Mouse (Mus musculus) cerebellum, adult 18-20 months (tissue): Measurements from ENCODE around the gene Sh3tc1.

ENCODE experiments used
- DNase-seq, 2 experiments: peaks; one replicate each; pipeline ENCODE4 v3.0.0; 2021

Gene Sh3tc1

GRCm38 (mm10) chr5:35679256-35680155 is 60.3 kb downstream of the Sh3tc1 start, which contains the start of gene Htra3:
Gene Htra3 (minus strand): TSS chr5:35679782.
- no peak for DNase-seq

GRCm38 (mm10) chr5:35676964-35677363 is 62.8 kb downstream of the Sh3tc1 start:
- no peak for DNase-seq

- DNase-seq = no peak
Observed at GRCm38 (mm10) chr5:35674081-35674555, 65.7 kb downstream of the Sh3tc1 start.

- no peak for DNase-seq
Observed at GRCm38 (mm10) chr5:35673086-35673485, 66.7 kb downstream of the Sh3tc1 start.

- no peak for DNase-seq
Observed at GRCm38 (mm10) chr5:35672581-35672980, 67.2 kb downstream of the Sh3tc1 start.

GRCm38 (mm10) chr5:35671474-35671891 is 68.3 kb downstream of the Sh3tc1 start:
- peak; percentile 32 to 40 for DNase-seq

GRCm38 (mm10) chr5:35670412-35670801 is 69.4 kb downstream of the Sh3tc1 start:
- no peak for DNase-seq

- no peak for DNase-seq
Observed at GRCm38 (mm10) chr5:35669747-35670411, 69.9 kb downstream of the Sh3tc1 start.

GRCm38 (mm10) chr5:35666152-35666551 is 73.6 kb downstream of the Sh3tc1 start:
- DNase-seq = no peak

GRCm38 (mm10) chr5:35662021-35662545 is 77.7 kb downstream of the Sh3tc1 start:
- no peak for DNase-seq

GRCm38 (mm10) chr5:35661210-35661609 is 78.6 kb downstream of the Sh3tc1 start:
- DNase-seq = no peak

- DNase-seq = no peak
Observed at GRCm38 (mm10) chr5:35659503-35659902, 80.3 kb downstream of the Sh3tc1 start.

- no peak for DNase-seq
Observed at GRCm38 (mm10) chr5:35655753-35656485, 83.9 kb downstream of the Sh3tc1 start.

- DNase-seq = no peak
Observed at GRCm38 (mm10) chr5:35653743-35654395, 85.9 kb downstream of the Sh3tc1 start.

- no peak for DNase-seq
Observed at GRCm38 (mm10) chr5:35652872-35653271, 86.9 kb downstream of the Sh3tc1 start.

- DNase-seq = no peak
Observed at GRCm38 (mm10) chr5:35652319-35652718, 87.5 kb downstream of the Sh3tc1 start.

GRCm38 (mm10) chr5:35648230-35648629 is 91.6 kb downstream of the Sh3tc1 start:
- DNase-seq = no peak

- no peak for DNase-seq
Observed at GRCm38 (mm10) chr5:35647562-35647961, 92.2 kb downstream of the Sh3tc1 start.
